Mouse (Mus musculus) forebrain, embryonic 10.5 days (tissue): ENCODE results near the gene Vac14. TPM values are rescaled to one million over a fixed set of nuclear protein-coding genes. Genes with fewer than 3 reads are reported as not detected.

Experiments
- DNase-seq: peaks from one replicate; pipeline ENCODE4 v3.0.0-alpha.2; 2017; ENCODE audit warnings: low spot score; ENCODE audit errors: extremely low spot score
- H3K27ac ChIP-seq: fragments of 300-500 bp; sonication (generic); 2 replicates; pipeline ENCODE4 v1.5.1; 2016; ENCODE audit warnings: mild to moderate bottlenecking
- H3K27me3 ChIP-seq: fragments of 300-500 bp; sonication (generic); 2 replicates; pipeline ENCODE4 v1.6.1; 2016; ENCODE audit warnings: mild to moderate bottlenecking; ENCODE audit not compliant: poor library complexity, severe bottlenecking
- H3K36me3 ChIP-seq: fragments of 300-500 bp; sonication (generic); replicated peaks from 2 replicates; pipeline ENCODE4 v1.6.1; 2016; ENCODE audit warnings: mild to moderate bottlenecking, moderate library complexity
- H3K4me1 ChIP-seq: fragments of 300-500 bp; sonication (generic); 2 replicates; pipeline ENCODE4 v1.6.1; 2016
- H3K4me3 ChIP-seq: fragments of 300-500 bp; sonication (generic); 2 replicates; pipeline ENCODE4 v1.5.1; 2016; ENCODE audit warnings: mild to moderate bottlenecking, moderate library complexity
- H3K9me3 ChIP-seq: fragments of 300-500 bp; sonication (generic); 2 replicates; pipeline ENCODE4 v1.6.1; 2016; ENCODE audit warnings: mild to moderate bottlenecking, moderate library complexity
- WGBS: fragments of 180-500 bp; shearing (Covaris S2); methylation state at CpG from one replicate; pipeline ENCODE4 v1.1.7; 2016; 5-methylcytosine and 5-hydroxymethylcytosine counted together
- polyA plus RNA-seq: library from polyadenylated mRNA; unstranded; fragments of >200 nt; fragmentation: Nextera tagmentation; extraction: Ambion mirVana; gene quantifications from 2 replicates; pipeline ENCODE4 v1.2.1, GENCODE M21; 2016

Vac14 gene
- polyA plus RNA-seq, 1 experiment from 2014 or later, result 29.9 TPM

DNA sequence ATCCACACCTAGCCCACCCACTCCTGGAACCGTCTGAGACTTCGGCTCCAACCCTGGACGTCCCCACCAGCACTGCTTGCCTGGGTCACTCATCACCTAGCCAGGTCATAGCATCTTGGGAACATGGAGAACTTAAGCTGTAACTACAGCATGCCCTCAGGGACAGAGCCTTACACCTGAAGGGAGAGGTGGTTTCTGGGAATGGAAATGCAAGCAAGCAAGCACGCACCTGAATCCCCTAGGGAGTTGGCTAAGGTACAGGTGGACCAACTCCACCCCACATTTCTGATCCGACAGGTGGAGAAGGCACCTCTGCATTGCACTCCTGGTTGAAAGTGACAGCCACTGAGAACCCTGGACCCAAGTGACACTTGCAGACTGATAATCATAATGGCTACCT is 133.1 kb downstream of the Vac14 start:
- Histone ChIP-seq H3K4me3 (no peak overlapping the region), H3K27ac (no peak overlapping the region), H3K9me3 (no peaks in the 10 kb centered on the region), H3K4me1 (peaks cover 9% of the 10 kb centered on the region), H3K27me3 (no peaks in the 10 kb centered on the region), H3K36me3 (no peaks in the 10 kb centered on the region)
- no peak for DNase-seq
- 91% methylated on average over 5 of the region's 5 CpGs for WGBS

DNA sequence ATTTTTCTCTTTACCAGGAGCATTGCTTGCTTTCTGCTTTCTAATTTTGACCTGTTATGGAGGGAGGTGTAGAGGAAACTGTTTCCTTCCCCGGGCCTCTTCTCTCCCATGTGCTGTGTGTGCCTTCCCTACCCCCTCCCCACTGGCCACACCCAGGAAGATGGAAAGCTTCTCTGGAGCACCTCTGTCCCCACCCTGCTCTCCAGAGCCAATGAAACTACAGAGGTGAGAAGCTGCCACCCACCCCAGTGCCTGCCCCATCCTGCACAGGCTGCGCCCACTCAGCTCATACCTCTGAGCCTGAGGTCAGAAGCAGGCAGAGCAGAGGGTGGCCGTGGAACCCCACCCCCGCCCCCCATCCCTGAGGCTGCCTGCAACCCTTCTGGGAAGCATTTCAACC is 136.3 kb downstream of the Vac14 start:
- peaks cover 9% of the 10 kb centered on the region for H3K4me1 ChIP-seq
- no peak overlapping the region for H3K27ac ChIP-seq
- no peaks in the 10 kb centered on the region for H3K9me3 ChIP-seq
- WGBS, result 60% methylated on average over 4 of the region's 4 CpGs
- DNase-seq, result no peak
- H3K27me3 ChIP-seq, result no peaks in the 10 kb centered on the region
- no peak overlapping the region for H3K4me3 ChIP-seq
- no peaks in the 10 kb centered on the region for H3K36me3 ChIP-seq

DNA sequence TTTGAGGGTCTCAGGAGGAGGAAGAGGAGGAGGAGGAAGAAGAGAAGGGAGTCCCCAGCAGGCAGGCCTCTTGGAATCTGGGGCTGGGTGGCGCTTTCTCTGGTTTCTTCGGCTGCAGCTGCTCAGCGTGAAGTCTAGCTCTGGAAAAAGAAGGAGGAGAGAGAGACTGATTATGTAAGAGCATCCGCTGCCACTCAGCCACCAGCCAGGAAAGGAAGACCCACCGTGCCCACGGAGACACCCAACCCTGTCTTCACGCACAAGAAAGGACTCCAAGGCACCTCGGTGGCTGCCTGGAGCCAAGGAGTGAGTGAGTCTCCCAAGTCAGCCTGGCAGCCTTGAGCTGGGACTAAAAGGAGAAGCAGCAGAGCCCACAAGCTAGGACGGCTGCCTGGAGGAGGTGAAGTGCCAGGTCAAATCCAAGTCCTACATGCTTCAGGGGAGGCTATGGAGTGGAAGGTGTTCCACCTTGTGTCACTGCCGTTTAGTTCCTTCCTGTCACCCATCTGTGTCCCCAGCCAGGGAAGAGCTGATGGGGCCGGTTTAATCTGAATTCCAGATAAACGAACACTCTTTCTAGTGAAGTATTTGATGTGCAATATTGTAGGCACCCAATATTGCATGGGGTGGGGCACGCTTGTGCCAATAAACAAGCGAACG is 137.3 kb downstream of the Vac14 start:
- DNase-seq, result no peak
- no peak overlapping the region for H3K4me3 ChIP-seq
- no peaks in the 10 kb centered on the region for H3K9me3 ChIP-seq
- H3K4me1 ChIP-seq, result peaks cover 9% of the 10 kb centered on the region
- H3K27ac ChIP-seq, result no peak overlapping the region
- WGBS, result 64% methylated on average over 15 of the region's 15 CpGs
- no peaks in the 10 kb centered on the region for H3K36me3 ChIP-seq
- no peaks in the 10 kb centered on the region for H3K27me3 ChIP-seq

DNA sequence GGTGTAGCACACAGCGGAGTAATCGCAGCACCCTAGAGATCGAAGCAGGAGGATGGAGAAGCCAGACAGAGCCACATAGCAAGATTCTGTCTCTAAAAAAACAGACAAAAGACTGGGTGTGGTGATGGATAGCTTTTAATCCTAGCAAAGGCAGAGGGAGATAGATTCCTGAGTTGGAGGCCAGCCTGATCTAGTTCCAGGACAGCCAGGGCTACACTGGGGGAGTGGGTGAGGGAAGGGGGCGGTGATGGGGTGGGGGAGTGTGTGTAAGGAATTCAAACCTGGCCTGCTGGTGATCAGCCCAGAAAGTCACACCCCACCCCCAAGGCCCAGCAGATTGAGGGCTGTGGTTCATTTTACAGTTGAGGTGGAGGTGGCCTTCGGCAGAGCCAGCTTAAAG is 137.8 kb downstream of the Vac14 start:
- Histone ChIP-seq H3K4me3 (no peak overlapping the region), H3K27me3 (no peaks in the 10 kb centered on the region), H3K36me3 (no peaks in the 10 kb centered on the region), H3K4me1 (peaks cover 12% of the 10 kb centered on the region), H3K27ac (no peak overlapping the region), H3K9me3 (no peaks in the 10 kb centered on the region)
- WGBS, result 90% methylated on average over 5 of the region's 5 CpGs
- DNase-seq, result no peak

DNA sequence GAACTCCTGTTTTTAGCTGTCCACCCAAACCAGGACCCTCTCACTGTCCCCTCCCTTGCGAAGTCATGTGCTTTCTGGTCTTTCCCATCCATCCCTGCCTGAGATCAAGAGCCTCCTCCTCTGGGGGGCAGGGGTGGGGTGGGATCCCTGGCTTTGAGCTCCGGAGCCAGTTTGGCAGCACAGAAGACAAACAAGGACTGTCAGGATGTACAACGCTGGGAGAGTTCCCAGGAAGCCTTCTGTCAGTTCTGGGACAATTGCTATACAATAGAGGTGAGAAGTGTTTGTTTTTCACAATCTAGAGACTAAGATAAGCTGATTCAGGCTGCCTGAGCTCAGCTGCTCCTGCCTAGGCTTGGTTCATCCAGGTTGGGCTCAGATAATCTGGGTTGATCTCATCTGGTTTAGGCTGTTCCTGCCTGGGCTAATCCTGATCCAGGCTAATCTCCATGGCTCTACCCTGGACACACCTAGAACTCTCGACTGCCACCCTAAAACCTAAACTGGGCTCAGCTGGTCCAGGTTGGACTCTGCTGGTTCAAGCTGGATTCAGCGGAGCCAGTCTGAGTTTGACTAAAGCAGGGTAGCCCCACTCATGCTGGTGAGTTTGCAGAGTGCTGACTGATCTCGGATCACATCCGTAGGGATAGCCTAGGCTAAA is 142.0 kb downstream of the Vac14 start:
- no peaks in the 10 kb centered on the region for H3K9me3 ChIP-seq
- DNase-seq, result no peak
- H3K4me1 ChIP-seq, result peaks cover 6% of the 10 kb centered on the region
- WGBS, result 80% methylated on average over 7 of the region's 7 CpGs
- no peak overlapping the region for H3K27ac ChIP-seq
- no peak overlapping the region for H3K4me3 ChIP-seq
- no peaks in the 10 kb centered on the region for H3K36me3 ChIP-seq
- no peaks in the 10 kb centered on the region for H3K27me3 ChIP-seq

DNA sequence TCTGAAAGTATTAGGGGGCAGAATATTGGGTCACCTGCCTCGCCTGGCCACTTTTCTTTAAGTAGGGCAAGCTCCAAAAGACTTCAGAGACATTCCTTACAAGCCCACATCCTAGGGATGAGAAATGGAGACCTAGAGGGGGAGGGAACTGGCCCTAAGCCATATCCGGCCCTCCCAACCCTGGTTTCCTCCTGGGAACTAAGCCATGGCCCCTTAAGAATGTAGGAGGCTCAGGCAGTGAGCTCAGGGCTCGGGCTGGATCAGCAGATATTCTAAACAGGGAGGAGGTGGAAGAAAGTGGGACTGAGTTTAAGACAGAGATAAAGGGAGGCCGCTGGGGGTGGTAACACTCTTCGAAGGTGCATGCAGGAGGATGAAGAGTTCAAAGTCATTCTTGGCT is 142.8 kb downstream of the Vac14 start:
- Histone ChIP-seq H3K36me3 (no peaks in the 10 kb centered on the region), H3K27ac (no peak overlapping the region), H3K27me3 (no peaks in the 10 kb centered on the region), H3K9me3 (no peaks in the 10 kb centered on the region), H3K4me1 (0 out of 2 replicates have a peak, but pooled peaks cover 4% of the 10 kb centered on the region), H3K4me3 (no peak overlapping the region)
- WGBS, result 68% methylated on average over 5 of the region's 5 CpGs
- DNase-seq, result no peak

DNA sequence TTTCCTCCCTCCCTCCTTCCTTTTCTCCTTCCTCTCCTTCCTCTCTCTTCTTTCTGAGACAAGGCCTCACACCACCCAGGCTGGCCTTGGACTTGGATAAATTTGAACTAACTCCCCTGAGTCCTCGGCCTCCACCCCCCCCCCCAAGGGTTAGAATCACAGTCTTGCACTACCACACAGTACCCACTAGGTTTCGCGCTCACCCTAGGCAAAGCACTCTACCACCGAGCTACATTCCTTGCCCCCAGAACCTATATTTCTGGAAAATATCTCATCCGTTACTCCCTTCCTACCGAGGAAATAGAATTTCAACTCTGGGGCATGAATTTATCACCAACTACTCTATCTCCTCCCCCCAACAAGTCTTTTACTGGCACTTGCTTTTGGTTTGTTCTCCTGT is 143.6 kb downstream of the Vac14 start:
- 73% methylated on average over 6 of the region's 6 CpGs for WGBS
- Histone ChIP-seq H3K4me1 (0 out of 2 replicates have a peak, but pooled peaks cover 4% of the 10 kb centered on the region), H3K36me3 (no peaks in the 10 kb centered on the region), H3K4me3 (no peak overlapping the region), H3K27me3 (no peaks in the 10 kb centered on the region), H3K27ac (no peak overlapping the region), H3K9me3 (no peaks in the 10 kb centered on the region)
- no peak for DNase-seq

DNA sequence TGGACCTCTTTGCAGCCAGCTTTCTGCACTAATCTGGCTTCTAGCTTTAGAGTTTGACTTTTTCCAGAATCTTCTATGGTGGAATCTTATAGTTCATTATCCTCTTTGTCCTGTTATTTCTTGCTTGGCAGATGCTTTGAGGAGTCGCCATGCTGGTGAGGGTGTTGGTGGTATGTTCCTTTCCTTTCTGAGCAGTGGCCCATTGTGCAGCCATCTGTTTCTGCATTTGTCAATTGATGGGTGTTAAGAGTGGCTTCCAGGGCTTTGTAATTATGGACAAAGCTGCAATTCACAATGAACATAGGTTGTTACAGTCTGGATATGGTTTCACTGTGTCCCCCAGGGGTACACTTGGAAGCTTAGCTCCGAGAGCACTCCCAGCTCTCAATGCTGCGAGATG is 146.3 kb downstream of the Vac14 start:
- Histone ChIP-seq H3K27me3 (no peaks in the 10 kb centered on the region), H3K9me3 (no peaks in the 10 kb centered on the region), H3K36me3 (no peaks in the 10 kb centered on the region), H3K4me1 (0 out of 2 replicates have a peak, but pooled peaks cover 4% of the 10 kb centered on the region), H3K4me3 (no peak overlapping the region), H3K27ac (no peak overlapping the region)
- WGBS, result 83% methylated on average over 3 of the region's 3 CpGs
- no peak for DNase-seq

DNA sequence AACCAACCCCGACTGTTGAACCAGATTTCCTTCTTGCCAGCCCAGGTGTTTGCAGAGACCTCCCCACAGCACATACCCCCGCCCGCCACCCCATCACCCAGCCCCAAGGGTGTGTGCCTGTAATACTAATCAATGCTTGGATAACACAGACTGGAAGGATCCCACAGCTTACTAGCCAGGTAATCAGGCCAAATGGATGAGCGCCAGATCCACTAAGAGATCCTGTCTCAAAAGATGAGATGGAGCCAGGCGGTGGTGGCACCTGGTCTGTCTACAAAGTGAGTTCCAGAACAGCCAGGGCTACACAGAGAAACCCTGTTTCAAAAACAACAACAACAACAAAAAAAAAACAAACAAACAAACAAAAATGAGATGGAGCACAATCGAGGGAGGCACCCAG is 148.9 kb downstream of the Vac14 start:
- WGBS, result 89% methylated on average over 6 of the region's 6 CpGs

More for the DNA sequence above, 148.9 kb downstream of the Vac14 start:
- H3K27ac ChIP-seq, result no peak overlapping the region
- H3K9me3 ChIP-seq, result no peaks in the 10 kb centered on the region
- H3K4me1 ChIP-seq, result no peaks in the 10 kb centered on the region
- no peaks in the 10 kb centered on the region for H3K36me3 ChIP-seq
- no peaks in the 10 kb centered on the region for H3K27me3 ChIP-seq
- no peak for DNase-seq
- no peak overlapping the region for H3K4me3 ChIP-seq

Other genes starting within 250 kb of the Vac14 start
- gene Mtss1l, start 102.9 kb downstream of the Vac14 start, polyA plus RNA-seq, result 5.4 and 5.6 TPM in 2 replicates
- 0.24 and 0.25 TPM in 2 replicates for gene Il34, start 187.3 kb downstream of the Vac14 start, polyA plus RNA-seq
- 71.0 and 73.2 TPM in 2 replicates for gene Cog4, start 228.0 kb downstream of the Vac14 start, polyA plus RNA-seq
- gene Sf3b3, start 228.2 kb downstream of the Vac14 start, polyA plus RNA-seq, result 247 and 254 TPM in 2 replicates